Mouse (Mus musculus) hindbrain, embryonic 14.5 days (tissue): ENCODE data around the gene Dcp1a. TPM values are rescaled to one million over a fixed set of nuclear protein-coding genes. Genes with fewer than 3 reads are reported as not detected.

Experiments used
- ATAC-seq: fragments of 200-750 bp; cut with Nextera tagmentation; 2 replicates; pipeline ENCODE4 v1.8.0; 2017; ENCODE audit warnings: moderate number of reproducible peaks, mild to moderate bottlenecking, moderate TSS enrichment, moderate library complexity; ENCODE audit not compliant: low FRiP score
- DNase-seq: peaks from one replicate; pipeline ENCODE4 v3.0.0-alpha.2; 2015; ENCODE audit warnings: low spot score
- H3K27ac ChIP-seq: fragments of 300-500 bp; sonication (generic); 2 replicates; pipeline ENCODE4 v1.5.1; 2014; ENCODE audit warnings: mild to moderate bottlenecking, moderate library complexity
- H3K27me3 ChIP-seq: fragments of 300-500 bp; sonication (generic); 2 replicates; pipeline ENCODE4 v1.6.1; 2014; ENCODE audit warnings: mild to moderate bottlenecking, low read length, mixed read lengths; ENCODE audit not compliant: control insufficient read depth, insufficient read depth
- H3K36me3 ChIP-seq: fragments of 300-500 bp; sonication (generic); replicated peaks from 2 replicates; pipeline ENCODE4 v1.6.1; 2014; ENCODE audit not compliant: control insufficient read depth, insufficient read depth
- H3K4me1 ChIP-seq: fragments of 300-500 bp; sonication (generic); replicated peaks from 2 replicates; pipeline ENCODE4 v1.6.1; 2014; ENCODE audit warnings: antibody characterized with exemption, low read length, mixed read lengths; ENCODE audit not compliant: control insufficient read depth, insufficient read depth
- H3K4me2 ChIP-seq: fragments of 300-500 bp; sonication (generic); replicated peaks from 2 replicates; pipeline ENCODE4 v1.6.1; 2014; ENCODE audit warnings: mild to moderate bottlenecking, moderate library complexity
- H3K4me3 ChIP-seq: fragments of 300-500 bp; sonication (generic); replicated peaks from 2 replicates; pipeline ENCODE4 v1.5.1; 2014; ENCODE audit warnings: mild to moderate bottlenecking, low read length
- H3K9ac ChIP-seq: fragments of 300-500 bp; sonication (generic); 2 replicates; pipeline ENCODE4 v1.6.1; 2014
- H3K9me3 ChIP-seq: fragments of 300-500 bp; sonication (generic); 2 replicates; pipeline ENCODE4 v1.6.1; 2016; ENCODE audit warnings: low read length; ENCODE audit not compliant: control insufficient read depth
- WGBS: fragments of 180-500 bp; shearing (Covaris S2); extraction: QIAGEN DNeasy Blood & Tissue Kit; methylation state at CpG from one replicate; pipeline ENCODE4 v1.1.7; 2014; 5-methylcytosine and 5-hydroxymethylcytosine counted together
- polyA plus RNA-seq: library from polyadenylated mRNA; unstranded; fragments of >200 nt; fragmentation: Nextera tagmentation; extraction: Ambion mirVana; gene quantifications from 2 replicates; pipeline ENCODE4 v1.2.1, GENCODE M21; 2014

The Dcp1a gene
- polyA plus RNA-seq, 1 experiment from 2014 or later: 16.1 TPM

- DNase-seq (no peak), ATAC-seq (no peak)
- H3K4me3 ChIP-seq: peak overlapping the region; percentile 62
- 37% methylated on average over 8 of the region's 8 CpGs for WGBS
- H3K9ac ChIP-seq: peak overlapping the region; percentile 86
- no peaks in the 10 kb centered on the region for H3K9me3 ChIP-seq
- no peaks in the 10 kb centered on the region for H3K27me3 ChIP-seq
- peak overlapping the region; percentile 75 for H3K4me2 ChIP-seq
- no peaks in the 10 kb centered on the region for H3K36me3 ChIP-seq
- peaks cover 26% of the 10 kb centered on the region for H3K4me1 ChIP-seq
- H3K27ac ChIP-seq: no peak overlapping the region
Measured at GRCm38 (mm10) chr14:30550232-30551070, 71.1 kb downstream of the Dcp1a start.

- no peak for DNase-seq
- H3K4me1 ChIP-seq: peaks cover 26% of the 10 kb centered on the region
- H3K4me2 ChIP-seq: peak overlapping the region; percentile 75
- no peak for ATAC-seq
- 0 out of 2 replicates have a peak overlapping the region, but pooled peaks have one; percentile 0 for H3K4me3 ChIP-seq
- H3K27me3 ChIP-seq: no peaks in the 10 kb centered on the region
- H3K36me3 ChIP-seq: 0 out of 2 replicates have a peak, but pooled peaks cover 4% of the 10 kb centered on the region
- no peak overlapping the region for H3K27ac ChIP-seq
- WGBS: 65% methylated on average over 5 of the region's 5 CpGs
- no peaks in the 10 kb centered on the region for H3K9me3 ChIP-seq
- no peak overlapping the region for H3K9ac ChIP-seq
Measured at GRCm38 (mm10) chr14:30551509-30551908, 72.2 kb downstream of the Dcp1a start.

GRCm38 (mm10) chr14:30551981-30552380 is 72.6 kb downstream of the Dcp1a start:
- no peak overlapping the region for H3K4me3 ChIP-seq
- no peak overlapping the region for H3K4me2 ChIP-seq
- WGBS: 97% methylated on average over 2 of the region's 2 CpGs
- no peak overlapping the region for H3K27ac ChIP-seq
- H3K4me1 ChIP-seq: peaks cover 26% of the 10 kb centered on the region
- H3K27me3 ChIP-seq: no peaks in the 10 kb centered on the region
- ATAC-seq: no peak
- no peaks in the 10 kb centered on the region for H3K9me3 ChIP-seq
- 0 out of 2 replicates have a peak, but pooled peaks cover 4% of the 10 kb centered on the region for H3K36me3 ChIP-seq
- no peak overlapping the region for H3K9ac ChIP-seq
- no peak for DNase-seq

GRCm38 (mm10) chr14:30553185-30553584 is 73.8 kb downstream of the Dcp1a start:
- Histone ChIP-seq H3K4me1 (peaks cover 21% of the 10 kb centered on the region), H3K27ac (no peak overlapping the region), H3K36me3 (peaks cover 4% of the 10 kb centered on the region; the same call in 1 of the 2 replicates), H3K9ac (no peak overlapping the region), H3K27me3 (no peaks in the 10 kb centered on the region), H3K4me3 (no peak overlapping the region), H3K4me2 (no peak overlapping the region), H3K9me3 (no peaks in the 10 kb centered on the region)
- ATAC-seq (no peak), DNase-seq (no peak)
- WGBS: 93% methylated on average over 4 of the region's 4 CpGs

- peaks cover 39% of the 10 kb centered on the region for H3K36me3 ChIP-seq
- no peak overlapping the region for H3K9ac ChIP-seq
- no peak overlapping the region for H3K4me3 ChIP-seq
- H3K27ac ChIP-seq: no peak overlapping the region
- no peaks in the 10 kb centered on the region for H3K9me3 ChIP-seq
- peaks cover 10% of the 10 kb centered on the region for H3K4me1 ChIP-seq
- no peaks in the 10 kb centered on the region for H3K27me3 ChIP-seq
- ATAC-seq (no peak), DNase-seq (no peak)
- whole genome bisulfite sequencing: 95% methylated on average over 2 of the region's 2 CpGs
- no peak overlapping the region for H3K4me2 ChIP-seq
Measured at GRCm38 (mm10) chr14:30556651-30557050, 77.3 kb downstream of the Dcp1a start.

- H3K27me3 ChIP-seq: no peaks in the 10 kb centered on the region
- ATAC-seq (no peak), DNase-seq (no peak)
- no peaks in the 10 kb centered on the region for H3K9me3 ChIP-seq
- no peak overlapping the region for H3K4me2 ChIP-seq
- H3K4me1 ChIP-seq: 0 out of 2 replicates have a peak, but pooled peaks cover 12% of the 10 kb centered on the region
- H3K4me3 ChIP-seq: no peak overlapping the region
- H3K27ac ChIP-seq: no peak overlapping the region
- no peak overlapping the region for H3K9ac ChIP-seq
- 74% methylated on average over 9 of the region's 9 CpGs for WGBS
- H3K36me3 ChIP-seq: peaks cover 42% of the 10 kb centered on the region
Measured at GRCm38 (mm10) chr14:30557730-30558129, 78.4 kb downstream of the Dcp1a start.

GRCm38 (mm10) chr14:30559321-30559850 is 80.1 kb downstream of the Dcp1a start:
- Histone ChIP-seq H3K9me3 (no peaks in the 10 kb centered on the region), H3K4me1 (0 out of 2 replicates have a peak, but pooled peaks cover 12% of the 10 kb centered on the region), H3K27me3 (no peaks in the 10 kb centered on the region), H3K4me3 (no peak overlapping the region), H3K9ac (no peak overlapping the region), H3K27ac (no peak overlapping the region), H3K36me3 (peaks cover 53% of the 10 kb centered on the region), H3K4me2 (no peak overlapping the region)
- DNase-seq (no peak), ATAC-seq (no peak)
- WGBS: 89% methylated on average over 17 of the region's 17 CpGs

- H3K9ac ChIP-seq: no peak overlapping the region
- no peaks in the 10 kb centered on the region for H3K27me3 ChIP-seq
- 0 out of 2 replicates have a peak, but pooled peaks cover 12% of the 10 kb centered on the region for H3K4me1 ChIP-seq
- H3K4me2 ChIP-seq: no peak overlapping the region
- H3K9me3 ChIP-seq: no peaks in the 10 kb centered on the region
- DNase-seq (no peak), ATAC-seq (no peak)
- H3K27ac ChIP-seq: peak overlapping the region; percentile 10; the same call in 1 of the 2 replicates
- peaks cover 65% of the 10 kb centered on the region for H3K36me3 ChIP-seq
- WGBS: 91% methylated on average over 13 of the region's 13 CpGs
- H3K4me3 ChIP-seq: no peak overlapping the region
Measured at GRCm38 (mm10) chr14:30560803-30561389, 81.6 kb downstream of the Dcp1a start.
